Comparison of ENCODE assay signal across 8 mouse cellular contexts in the genomic region with DNA sequence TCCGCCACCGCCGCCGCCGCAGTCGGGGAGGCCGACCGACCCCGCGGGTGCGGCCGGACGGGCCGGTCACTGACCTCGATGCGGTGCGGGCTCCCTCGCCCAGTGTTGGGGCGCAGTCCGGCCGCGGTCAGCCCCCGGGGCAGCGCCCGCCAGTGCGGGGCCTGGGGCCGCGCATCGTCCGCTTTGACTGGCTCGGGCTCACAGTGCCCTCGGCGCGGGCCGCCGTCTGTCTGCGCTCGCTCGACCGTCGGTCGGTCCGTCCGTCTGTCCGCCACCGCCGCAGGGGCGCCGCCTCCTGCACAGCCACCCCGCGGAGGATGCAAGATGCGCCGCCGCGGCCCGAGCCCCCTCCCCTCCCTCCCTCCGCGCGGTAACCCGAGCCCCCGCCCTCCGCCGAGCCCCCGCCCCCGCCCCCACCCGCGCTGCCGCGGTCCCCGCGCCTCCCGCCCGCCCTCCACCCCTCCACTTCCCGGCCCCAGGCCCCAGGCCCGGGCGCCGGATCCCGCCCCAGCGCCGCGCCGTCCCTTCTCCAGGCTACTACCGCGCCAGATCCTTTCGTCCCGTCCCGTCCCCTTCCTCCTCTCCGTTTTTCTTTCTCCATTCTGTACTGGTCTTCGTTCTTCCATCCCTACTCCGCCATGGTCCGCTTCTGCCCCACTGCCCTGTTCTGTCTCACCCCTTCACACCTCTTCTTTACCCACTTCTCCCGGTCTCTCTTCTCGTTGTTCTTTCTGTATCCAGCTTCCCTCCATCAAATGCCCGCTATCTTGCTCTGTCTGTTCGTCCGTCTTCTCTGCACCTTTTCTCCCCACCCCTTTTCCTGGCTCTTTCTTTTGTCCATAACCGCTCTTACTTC. TPM values are rescaled to one million over a fixed set of nuclear protein-coding genes. Genes with fewer than 3 reads are reported as not detected.
DNase-seq lines count a peak whose midpoint lies in the region; ATAC-seq lines count a peak whose summit lies in the region.

A gene (minus strand): TSS at position 370 of the 856 bp plus-strand sequence.

- peak within 1 kb of the TSS; percentile 94 for H3K9ac ChIP-seq in kidney, embryonic 15.5 days
- H3K9ac ChIP-seq in hindbrain, embryonic 15.5 days = peak within 1 kb of the TSS; percentile 100
- H3K9ac ChIP-seq in liver, embryonic 15.5 days = no peak within 1 kb of the TSS

- peaks cover 48% of the 10 kb centered on the region for H3K4me1 ChIP-seq in kidney, embryonic 15.5 days
- H3K4me1 ChIP-seq in forebrain, embryonic 10.5 days = peaks cover 60% of the 10 kb centered on the region
- peaks cover 52% of the 10 kb centered on the region for H3K4me1 ChIP-seq in hindbrain, embryonic 15.5 days (replicated peaks)
- no peaks in the 10 kb centered on the region; the same call in 1 of the 2 replicates for H3K4me1 ChIP-seq in liver, embryonic 15.5 days (replicated peaks)

- H3K27me3 ChIP-seq in kidney, embryonic 15.5 days = no peaks in the 10 kb centered on the region
- peaks cover 33% of the 10 kb centered on the region for H3K27me3 ChIP-seq in forebrain, embryonic 10.5 days (ENCODE audit: poor library complexity, severe bottlenecking)
- no peaks in the 10 kb centered on the region for H3K27me3 ChIP-seq in hindbrain, embryonic 15.5 days
- H3K27me3 ChIP-seq in liver, embryonic 15.5 days = peaks cover 85% of the 10 kb centered on the region

- peak within 1 kb of the TSS; percentile 71 for H3K4me2 ChIP-seq in kidney, embryonic 15.5 days
- H3K4me2 ChIP-seq in hindbrain, embryonic 15.5 days = peak within 1 kb of the TSS; percentile 86
- H3K4me2 ChIP-seq in liver, embryonic 15.5 days = peak within 1 kb of the TSS; percentile 60

- peak within 1 kb of the TSS; percentile 89 for H3K27ac ChIP-seq in kidney, embryonic 15.5 days
- peak within 1 kb of the TSS; percentile 97 for H3K27ac ChIP-seq in forebrain, embryonic 10.5 days
- H3K27ac ChIP-seq in hindbrain, embryonic 15.5 days (replicated peaks) = peak within 1 kb of the TSS; percentile 99
- H3K27ac ChIP-seq in liver, embryonic 15.5 days (replicated peaks) = no peak within 1 kb of the TSS

- H3K36me3 ChIP-seq in kidney, embryonic 15.5 days = peaks cover 11% of the 10 kb centered on the region; the same call in 1 of the 2 replicates
- peaks cover 26% of the 10 kb centered on the region for H3K36me3 ChIP-seq in forebrain, embryonic 10.5 days (replicated peaks)
- no peaks in the 10 kb centered on the region for H3K36me3 ChIP-seq in hindbrain, embryonic 15.5 days
- H3K36me3 ChIP-seq in liver, embryonic 15.5 days (replicated peaks) = no peaks in the 10 kb centered on the region

- peak; percentile 83 for ATAC-seq in kidney, embryonic 15.5 days (replicated peaks; ENCODE audit: low FRiP score)
- peak; percentile 76 for ATAC-seq in hindbrain, embryonic 15.5 days (ENCODE audit: low FRiP score, low read depth)
- ATAC-seq in liver, embryonic 15.5 days (ENCODE audit: insufficient read depth) = peak; percentile 43; the same call in 1 of the 2 replicates

- peak within 1 kb of the TSS; percentile 90 for H3K4me3 ChIP-seq in kidney, embryonic 15.5 days (replicated peaks)
- H3K4me3 ChIP-seq in forebrain, embryonic 10.5 days = peak within 1 kb of the TSS; percentile 88
- peak within 1 kb of the TSS; percentile 96 for H3K4me3 ChIP-seq in hindbrain, embryonic 15.5 days
- H3K4me3 ChIP-seq in liver, embryonic 15.5 days (replicated peaks) = peak within 1 kb of the TSS; percentile 49

- DNase-seq in kidney, adult 11 months = no peak
- DNase-seq in ZHBTc4 (ENCODE audit: low read depth, low spot score) = peak; percentile 31
- peak; percentile 51 for DNase-seq in forebrain, embryonic 10.5 days (ENCODE audit: extremely low spot score, low spot score)
- DNase-seq in retina, postnatal 1 day = peak; percentile 75
- DNase-seq in cerebellum, postnatal 36 days = no peak

- WGBS in kidney, embryonic 15.5 days = under 1% methylated on average over 65 of the region's 97 CpGs
- under 1% methylated on average over 62 of the region's 97 CpGs for WGBS in forebrain, embryonic 10.5 days
- under 1% methylated on average over 70 of the region's 97 CpGs for WGBS in hindbrain, embryonic 15.5 days
- WGBS in liver, embryonic 15.5 days (ENCODE audit: insufficient replicate concordance) = 2% methylated on average over 76 of the region's 97 CpGs

- no peaks in the 10 kb centered on the region for H3K9me3 ChIP-seq in kidney, embryonic 15.5 days (replicated peaks)
- H3K9me3 ChIP-seq in forebrain, embryonic 10.5 days = no peaks in the 10 kb centered on the region
- no peaks in the 10 kb centered on the region for H3K9me3 ChIP-seq in hindbrain, embryonic 15.5 days
- no peaks in the 10 kb centered on the region for H3K9me3 ChIP-seq in liver, embryonic 15.5 days (replicated peaks)

RNA-seq across cellular contexts. Expression of the gene that starts here (rescaled TPM):
- 10.2 and 12.1 TPM in 2 replicates for polyA plus RNA-seq in kidney, embryonic 15.5 days (2015; fragmentation: Nextera tagmentation; extraction: Ambion mirVana)
- polyA plus RNA-seq in forebrain, embryonic 10.5 days (2016; fragmentation: Nextera tagmentation; extraction: Ambion mirVana) = 8.8 and 9.9 TPM in 2 replicates
- polyA plus RNA-seq in hindbrain, embryonic 15.5 days (2015; fragmentation: Nextera tagmentation; extraction: Ambion mirVana) = 14.3 and 14.8 TPM in 2 replicates
- 0.76 and 0.82 TPM in 2 replicates for polyA plus RNA-seq in liver, embryonic 15.5 days (2015; fragmentation: Nextera tagmentation; extraction: Ambion mirVana)

Comparison
In these comparisons a context has a peak if more than half of its experiments do, and no peak if none do; other contexts are left out.
1. Peak in ATAC-seq, H3K4me3 ChIP-seq and H3K4me2 ChIP-seq in liver, embryonic 15.5 days; RNA of the gene not detected or under 1 TPM.
2. DNase-seq: peak in ZHBTc4 (single experiment), forebrain, embryonic 10.5 days (single experiment) and retina, postnatal 1 day (single experiment); none in kidney, adult 11 months (single experiment) and cerebellum, postnatal 36 days (0 of 2).
3. Peak in every context shown above with its lines, with median percentiles within 50 percentile points of each other: ATAC-seq, H3K4me2 ChIP-seq and H3K4me3 ChIP-seq.